Mouse (Mus musculus) MEL (cell line): Measurements from ENCODE around the gene Engase. TPM values are rescaled to one million over a fixed set of nuclear protein-coding genes. Genes with fewer than 3 reads are reported as not detected.

Experiments used
- DNase-seq: peaks from one replicate; pipeline ENCODE4 v3.0.0; 2011; ENCODE audit warnings: low read depth, low spot score
- H3K27ac ChIP-seq: 2 replicates; pipeline ENCODE4 v1.5.1; 2012; ENCODE audit warnings: low read depth, mild to moderate bottlenecking, control low read depth, low read length, moderate library complexity; ENCODE audit not compliant: control insufficient read depth
- H3K27me3 ChIP-seq, 2 experiments: fragments of 150-350 bp in 1 of 2; sonication (generic) in 1 of 2; 2 replicates each; pipeline ENCODE4 v1.6.1; 2012; ENCODE audit warnings: low read length in 2 of 2, mild to moderate bottlenecking in 2 of 2, improper control_type of control experiment in 1 of 2, moderate library complexity in 1 of 2; ENCODE audit not compliant: insufficient read depth in 2 of 2, control insufficient read depth in 1 of 2
- H3K36me3 ChIP-seq, 2 experiments: 2 replicates each; pipeline ENCODE4 v1.6.1; 2012 to 2014; ENCODE audit warnings: low read length in 2 of 2, improper control_type of control experiment in 1 of 2, inconsistent platforms in 1 of 2, mild to moderate bottlenecking in 1 of 2; ENCODE audit not compliant: insufficient read depth in 2 of 2, control insufficient read depth in 1 of 2
- H3K4me1 ChIP-seq, 2 experiments: fragments of 150-350 bp in 1 of 2; sonication (generic) in 1 of 2; 2 replicates each; pipeline ENCODE4 v1.6.1; 2012; ENCODE audit warnings: low read length in 2 of 2, improper control_type of control experiment in 1 of 2, mild to moderate bottlenecking in 1 of 2; ENCODE audit not compliant: insufficient read depth in 2 of 2, control insufficient read depth in 1 of 2
- H3K4me3 ChIP-seq, 2 experiments: fragments of 150-350 bp in 1 of 2; sonication (generic) in 1 of 2; 2 replicates each; pipeline ENCODE4 v1.5.1; 2012; ENCODE audit warnings: low read depth in 2 of 2, low read length in 2 of 2, mild to moderate bottlenecking in 2 of 2, moderate library complexity in 2 of 2, control low read depth in 1 of 2, improper control_type of control experiment in 1 of 2; ENCODE audit not compliant: control insufficient read depth in 1 of 2, insufficient read depth in 1 of 2
- H3K79me2 ChIP-seq: 2 replicates; pipeline ENCODE4 v1.6.1; 2012; ENCODE audit warnings: mild to moderate bottlenecking, low read length, moderate library complexity; ENCODE audit not compliant: control insufficient read depth, poor library complexity, insufficient read depth
- H3K9ac ChIP-seq: 2 replicates; pipeline ENCODE4 v1.6.1; 2012; ENCODE audit warnings: low read depth, mild to moderate bottlenecking, control low read depth, low read length, moderate library complexity; ENCODE audit not compliant: control insufficient read depth, poor library complexity, severe bottlenecking
- H3K9me3 ChIP-seq: fragments of 150-350 bp; sonication (generic); replicated peaks from 2 replicates; pipeline ENCODE4 v1.6.1; 2012; ENCODE audit warnings: mild to moderate bottlenecking, low read length, improper control_type of control experiment, moderate library complexity; ENCODE audit not compliant: insufficient read depth
- BHLHE40 ChIP-seq: IDR thresholded peaks from 2 replicates; pipeline ENCODE4 v1.6.1; 2012; ENCODE audit warnings: low read depth, mild to moderate bottlenecking, inconsistent platforms, low read length, improper control_type of control experiment, borderline replicate concordance
- CHD1 ChIP-seq: IDR thresholded peaks from 2 replicates; pipeline ENCODE4 v1.6.1; 2012; ENCODE audit warnings: low read depth, mild to moderate bottlenecking, inconsistent platforms, low read length, improper control_type of control experiment
- CHD2 ChIP-seq: IDR thresholded peaks from 2 replicates; pipeline ENCODE4 v1.6.1; 2011; ENCODE audit warnings: low read length, improper control_type of control experiment
- E2F4 ChIP-seq: IDR thresholded peaks from 2 replicates; pipeline ENCODE4 v1.6.1; 2011; ENCODE audit warnings: low read depth, low read length, improper control_type of control experiment, borderline replicate concordance
- ELF1 ChIP-seq: IDR thresholded peaks from 2 replicates; pipeline ENCODE4 v1.6.1; 2014; ENCODE audit warnings: low read depth, mild to moderate bottlenecking, inconsistent platforms, low read length, improper control_type of control experiment, moderate library complexity
- ETS1 ChIP-seq: IDR thresholded peaks from 2 replicates; pipeline ENCODE4 v1.6.1; 2012; ENCODE audit warnings: low read depth, mild to moderate bottlenecking, inconsistent platforms, low read length, improper control_type of control experiment, moderate library complexity
- GABPA ChIP-seq: IDR thresholded peaks from 2 replicates; pipeline ENCODE4 v1.6.1; 2012; ENCODE audit warnings: low read depth, mild to moderate bottlenecking, inconsistent platforms, low read length, improper control_type of control experiment, moderate library complexity
- GATA1 ChIP-seq: IDR thresholded peaks from 2 replicates; pipeline ENCODE4 v1.6.1; 2011; ENCODE audit warnings: low read depth, low read length, improper control_type of control experiment
- HCFC1 ChIP-seq: IDR thresholded peaks from 2 replicates; pipeline ENCODE4 v1.6.1; 2012; ENCODE audit warnings: low read depth, mild to moderate bottlenecking, inconsistent platforms, low read length, improper control_type of control experiment, moderate library complexity
- JUND ChIP-seq: IDR thresholded peaks from 2 replicates; pipeline ENCODE4 v1.6.1; 2011; ENCODE audit warnings: low read depth, mild to moderate bottlenecking, improper control_type of control experiment, low read length
- KAT2A ChIP-seq: conservative IDR thresholded peaks from 2 replicates; pipeline ENCODE4 v1.6.1; 2012; ENCODE audit warnings: low read depth, low read length, improper control_type of control experiment, inconsistent platforms
- MAFK ChIP-seq: IDR thresholded peaks from 2 replicates; pipeline ENCODE4 v1.6.1; 2011; ENCODE audit warnings: low read depth, mild to moderate bottlenecking, low read length, improper control_type of control experiment, borderline replicate concordance
- MAX ChIP-seq: IDR thresholded peaks from 2 replicates; pipeline ENCODE4 v1.6.1; 2011; ENCODE audit warnings: low read length, improper control_type of control experiment
- MAZ ChIP-seq: IDR thresholded peaks from 2 replicates; pipeline ENCODE4 v1.6.1; 2012; ENCODE audit warnings: low read depth, mild to moderate bottlenecking, inconsistent platforms, low read length, improper control_type of control experiment
- MEF2A ChIP-seq: IDR thresholded peaks from 2 replicates; pipeline ENCODE4 v1.6.1; 2014; ENCODE audit warnings: low read depth, mild to moderate bottlenecking, inconsistent platforms, low read length, improper control_type of control experiment; ENCODE audit not compliant: poor library complexity, insufficient replicate concordance, severe bottlenecking; ENCODE audit errors: extremely low read depth
- MXI1 ChIP-seq: IDR thresholded peaks from 2 replicates; pipeline ENCODE4 v1.6.1; 2011; ENCODE audit warnings: mild to moderate bottlenecking, low read depth, low read length, improper control_type of control experiment
- MYB ChIP-seq: IDR thresholded peaks from 2 replicates; pipeline ENCODE4 v1.6.1; 2011; ENCODE audit warnings: mild to moderate bottlenecking, low read depth, low read length, improper control_type of control experiment
- MYC ChIP-seq: IDR thresholded peaks from 2 replicates; pipeline ENCODE4 v1.6.1; 2011; ENCODE audit warnings: low read depth, mild to moderate bottlenecking, low read length, improper control_type of control experiment, moderate library complexity
- NELFE ChIP-seq: IDR thresholded peaks from 2 replicates; pipeline ENCODE4 v1.6.1; 2011; ENCODE audit warnings: low read depth, low read length, improper control_type of control experiment
- POLR2A ChIP-seq, 2 experiments: IDR thresholded peaks; 2 replicates each; pipeline ENCODE4 v1.6.1; 2011 to 2012; ENCODE audit warnings: low read length in 2 of 2, mild to moderate bottlenecking in 2 of 2, control low read depth in 1 of 2, improper control_type of control experiment in 1 of 2, low read depth in 1 of 2, moderate library complexity in 1 of 2; ENCODE audit not compliant: control insufficient read depth in 1 of 2, insufficient read depth in 1 of 2, poor library complexity in 1 of 2
- POLR2AphosphoS2 ChIP-seq: IDR thresholded peaks from 2 replicates; pipeline ENCODE4 v1.6.1; 2011; ENCODE audit warnings: low read length, improper control_type of control experiment
- POLR2AphosphoS5 ChIP-seq: IDR thresholded peaks from 2 replicates; pipeline ENCODE4 v1.6.1; 2012; ENCODE audit warnings: low read depth, borderline replicate concordance, mild to moderate bottlenecking, inconsistent platforms, low read length, moderate library complexity, mixed read lengths
- RAD21 ChIP-seq: IDR thresholded peaks from 2 replicates; pipeline ENCODE4 v1.6.1; 2011; ENCODE audit warnings: mild to moderate bottlenecking, low read depth, low read length, improper control_type of control experiment
- RCOR1 ChIP-seq: IDR thresholded peaks from 2 replicates; pipeline ENCODE4 v1.6.1; 2012; ENCODE audit warnings: low read depth, mild to moderate bottlenecking, inconsistent platforms, low read length, improper control_type of control experiment
- SIN3A ChIP-seq: IDR thresholded peaks from 2 replicates; pipeline ENCODE4 v1.6.1; 2012; ENCODE audit warnings: low read length, improper control_type of control experiment, inconsistent platforms
- SMC3 ChIP-seq: IDR thresholded peaks from 2 replicates; pipeline ENCODE4 v1.6.1; 2011; ENCODE audit warnings: low read depth, low read length, improper control_type of control experiment
- TAL1 ChIP-seq: IDR thresholded peaks from 2 replicates; pipeline ENCODE4 v1.6.1; 2012; ENCODE audit warnings: mild to moderate bottlenecking, inconsistent platforms, low read length, moderate library complexity, mixed read lengths
- TBP ChIP-seq: IDR thresholded peaks from 2 replicates; pipeline ENCODE4 v1.8.0; 2011; ENCODE audit warnings: low read depth, low read length, improper control_type of control experiment
- UBTF ChIP-seq: IDR thresholded peaks from 2 replicates; pipeline ENCODE4 v1.6.1; 2012; ENCODE audit warnings: low read depth, mild to moderate bottlenecking, inconsistent platforms, low read length, improper control_type of control experiment, moderate library complexity, borderline replicate concordance; ENCODE audit not compliant: insufficient read depth
- USF1 ChIP-seq: IDR thresholded peaks from 2 replicates; pipeline ENCODE4 v1.6.1; 2014; ENCODE audit warnings: low read depth, mild to moderate bottlenecking, inconsistent platforms, low read length, improper control_type of control experiment, moderate library complexity
- USF2 ChIP-seq, 2 experiments: IDR thresholded peaks; 2 replicates each; pipeline ENCODE4 v1.6.1; 2011 to 2012; ENCODE audit warnings: improper control_type of control experiment in 2 of 2, low read length in 2 of 2, borderline replicate concordance in 1 of 2, inconsistent platforms in 1 of 2, low read depth in 1 of 2, mild to moderate bottlenecking in 1 of 2; ENCODE audit not compliant: insufficient read depth in 1 of 2
- ZC3H11A ChIP-seq: IDR thresholded peaks from 2 replicates; pipeline ENCODE4 v1.6.1; 2012; ENCODE audit warnings: low read depth, mild to moderate bottlenecking, inconsistent platforms, low read length, improper control_type of control experiment
- ZKSCAN1 ChIP-seq: IDR thresholded peaks from 2 replicates; pipeline ENCODE4 v1.6.1; 2012; ENCODE audit warnings: low read depth, mild to moderate bottlenecking, inconsistent platforms, low read length, improper control_type of control experiment, moderate library complexity
- ZMIZ1 ChIP-seq: IDR thresholded peaks from 2 replicates; pipeline ENCODE4 v1.6.1; 2012; ENCODE audit warnings: low read depth, mild to moderate bottlenecking, inconsistent platforms, low read length, improper control_type of control experiment, moderate library complexity
- ZNF384 ChIP-seq: IDR thresholded peaks from 2 replicates; pipeline ENCODE4 v1.6.1; 2012; ENCODE audit warnings: low read depth, mild to moderate bottlenecking, inconsistent platforms, low read length, improper control_type of control experiment
- polyA plus RNA-seq, 2 experiments: library from polyadenylated mRNA; stranded (reverse) in 1 of 2; unstranded in 1 of 2; fragments of >175 nt in 1 of 2; fragments of >200 nt in 1 of 2; gene quantifications; 2 replicates each; pipeline versions ENCODE4 v1.2.1 to v1.2.4; 2012; ENCODE audit warnings: low replicate concordance in 2 of 2, low read depth in 1 of 2; ENCODE audit not compliant: insufficient read length in 2 of 2, insufficient read depth in 1 of 2, missing spikeins in 1 of 2
- total RNA-seq: library from RNA; depleted of rRNA; stranded (reverse); fragments of 300-350 nt; gene quantifications from 2 replicates; pipeline ENCODE4 v1.2.3, GENCODE M21; 2012; rRNA removed

Engase gene
- total RNA-seq (15.3 and 19.7 TPM in 2 replicates), polyA plus RNA-seq (10 to 100 TPM in 1 of 2 experiments, not detected in 1; 23.5 TPM)

DNA sequence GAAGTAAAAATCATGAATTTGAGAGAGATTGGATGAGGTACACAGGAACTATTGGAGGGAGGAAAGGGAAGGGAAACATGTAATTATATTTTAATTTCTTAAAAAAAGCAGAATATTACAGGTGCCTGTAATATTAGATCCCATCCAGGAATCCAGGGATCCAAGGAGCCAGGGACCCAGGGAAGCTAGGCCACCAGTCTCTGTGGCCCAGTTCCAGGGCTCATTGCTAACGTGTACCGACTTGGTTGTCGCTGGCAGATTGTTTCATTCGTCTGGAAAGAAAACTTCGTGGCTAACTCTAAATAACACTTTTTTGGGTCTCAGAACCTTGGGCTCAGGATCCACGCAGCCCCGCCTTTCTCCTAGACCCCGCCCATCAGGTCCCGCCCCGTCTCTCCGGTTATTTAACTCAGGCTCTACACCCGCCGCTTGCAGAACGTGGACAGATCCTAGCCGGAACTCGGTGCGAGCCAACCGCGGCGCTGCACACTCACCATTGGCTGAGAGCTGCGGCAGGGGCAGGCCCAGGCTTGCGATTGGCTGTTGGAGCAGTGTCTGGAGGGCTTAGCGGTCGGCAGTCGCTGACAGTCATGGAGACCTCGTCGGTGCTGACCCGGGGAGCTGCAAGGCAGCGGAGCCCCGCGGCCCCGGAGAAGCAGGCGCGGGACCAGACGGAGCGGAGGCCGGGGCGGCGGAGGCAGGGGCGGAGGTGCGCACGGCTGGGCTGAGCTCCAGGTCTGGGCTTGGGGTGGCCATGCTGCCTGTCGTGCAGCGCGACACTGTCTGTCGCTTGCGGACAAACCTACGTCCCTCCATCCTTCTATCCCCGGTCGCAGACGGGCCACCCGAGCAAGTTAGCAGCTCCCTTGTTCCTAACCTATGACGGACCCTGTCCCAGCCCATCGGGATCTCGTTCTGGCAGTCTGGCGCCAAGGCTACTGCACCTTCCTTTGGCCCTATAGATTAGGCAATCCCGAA lies at the start of gene Engase:
Gene Engase, plus strand, starts transcription at position 434 of the 978 bp plus-strand sequence.
- DNase-seq, result peak; percentile 99
- Histone ChIP-seq H3K9me3 (no peaks in the 10 kb centered on the region), H3K9ac (peak within 1 kb of the TSS; percentile 64), H3K4me1 (peaks cover 15 to 36% of the 10 kb centered on the region in 2 experiments), H3K27ac (no peak within 1 kb of the TSS), H3K27me3 (no peaks in the 10 kb centered on the region), H3K4me3 (peak within 1 kb of the TSS; percentile 75 to 88), H3K36me3 (peaks cover 0 to 25% of the 10 kb centered on the region in 2 experiments; a peak in 2 of 4 replicates), H3K79me2 (0 out of 2 replicates have a peak, but pooled peaks cover 4% of the 10 kb centered on the region)
- TF ChIP-seq GABPA, result no peak
- TF ChIP-seq UBTF, result no peak
- no peak for TF ChIP-seq RAD21
- TF ChIP-seq MAFK, result no peak
- TF ChIP-seq MYB, result no peak
- peak; percentile 93 to 94 for TF ChIP-seq POLR2A (IDR thresholded peaks at IDR 0.05; ENCODE audit: control insufficient read depth in 1 of 2, insufficient read depth in 1 of 2, low read depth in 1 of 2, low read length in 2 of 2, poor library complexity in 1 of 2)
- TF ChIP-seq POLR2AphosphoS5, result peak; percentile 46; the same call in 1 of the 2 replicates
- TF ChIP-seq KAT2A, result no peak; the same call in 1 of the 2 replicates
- no peak for TF ChIP-seq ZNF384
- TF ChIP-seq MAZ, result no peak
- no peak for TF ChIP-seq CHD1
- no peak; the same call in 1 of the 2 replicates for TF ChIP-seq MYC
- peak; percentile 76 for TF ChIP-seq HCFC1
- TF ChIP-seq E2F4, result no peak
- peak; percentile 91 for TF ChIP-seq MXI1
- TF ChIP-seq ZMIZ1, result peak; percentile 53; the same call in 1 of the 2 replicates
- peak; percentile 41; the same call in 1 of the 2 replicates for TF ChIP-seq MAX
- TF ChIP-seq GATA1, result no peak
- peak; percentile 83 for TF ChIP-seq POLR2AphosphoS2
- TF ChIP-seq CHD2, result no peak
- TF ChIP-seq USF1, result no peak
- TF ChIP-seq BHLHE40, result no peak
- no peak for TF ChIP-seq JUND
- TF ChIP-seq NELFE, result peak; percentile 92
- no peak for TF ChIP-seq USF2 (IDR thresholded peaks at IDR 0.05; ENCODE audit: borderline replicate concordance in 1 of 2, insufficient read depth in 1 of 2, low read depth in 1 of 2, low read length in 2 of 2)
- no peak for TF ChIP-seq MEF2A
- TF ChIP-seq RCOR1, result no peak; the same call in 1 of the 2 replicates
- no peak for TF ChIP-seq SMC3
- peak; percentile 78 for TF ChIP-seq TBP
- no peak for TF ChIP-seq ETS1
- TF ChIP-seq ELF1, result peak; percentile 87
- TF ChIP-seq ZKSCAN1, result no peak
- peak; percentile 84; the same call in 1 of the 2 replicates for TF ChIP-seq SIN3A
- TF ChIP-seq ZC3H11A, result no peak
- TF ChIP-seq TAL1, result no peak
